Mouse (Mus musculus): ENCODE results near the gene Shisal2a.

DNA sequence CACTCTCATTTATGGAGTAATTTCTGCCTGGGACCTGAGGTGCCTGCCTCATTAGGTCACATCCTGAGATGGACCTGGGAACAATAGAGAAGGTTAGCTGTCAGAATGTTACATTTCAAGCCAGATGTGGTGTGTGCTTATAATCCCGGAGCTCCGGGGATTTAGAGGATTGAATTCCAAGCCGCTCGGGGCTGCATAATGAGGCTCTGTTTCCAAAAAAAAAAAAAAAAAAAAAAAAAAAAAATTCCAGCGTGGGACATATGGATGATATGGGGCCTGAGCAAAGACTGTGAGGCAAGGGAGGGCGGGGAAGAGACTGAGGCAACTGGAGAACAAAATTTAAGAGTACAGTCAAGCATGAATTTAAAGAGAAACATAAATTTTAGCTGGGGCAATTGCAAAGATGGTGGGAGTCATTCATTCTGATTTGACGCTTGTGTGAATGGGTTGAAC, 38.5 kb downstream of the Shisal2a start:
- TF ChIP-seq CTCF (IDR thresholded peaks at IDR 0.05; ENCODE audit: low read depth): no peak
- no peak for TF ChIP-seq EP300 (IDR thresholded peaks at IDR 0.05; ENCODE audit: low read depth)

All from liver, embryonic 14.5 days (tissue).